Mouse (Mus musculus) forebrain, embryonic 16.5 days (tissue): Measurements from ENCODE around the gene Med18. TPM values are rescaled to one million over a fixed set of nuclear protein-coding genes. Genes with fewer than 3 reads are reported as not detected.

ENCODE experiments used
- ATAC-seq: fragments of 200-750 bp; cut with Nextera tagmentation; 2 replicates; pipeline ENCODE4 v1.8.0; 2017; ENCODE audit warnings: mild to moderate bottlenecking, moderate library complexity
- H3K27ac ChIP-seq: fragments of 300-500 bp; sonication (generic); 2 replicates; pipeline ENCODE4 v1.5.1; 2014; ENCODE audit warnings: low read length, control low read depth
- H3K27me3 ChIP-seq: fragments of 300-500 bp; sonication (generic); replicated peaks from 2 replicates; pipeline ENCODE4 v1.6.1; 2014; ENCODE audit warnings: low read length; ENCODE audit not compliant: control insufficient read depth, insufficient read depth
- H3K36me3 ChIP-seq: fragments of 300-500 bp; sonication (generic); 2 replicates; pipeline ENCODE4 v1.6.1; 2014; ENCODE audit not compliant: control insufficient read depth, insufficient read depth
- H3K4me1 ChIP-seq: fragments of 300-500 bp; sonication (generic); replicated peaks from 2 replicates; pipeline ENCODE4 v1.6.1; 2014; ENCODE audit warnings: low read length; ENCODE audit not compliant: control insufficient read depth, insufficient read depth
- H3K4me2 ChIP-seq: fragments of 300-500 bp; sonication (generic); 2 replicates; pipeline ENCODE4 v1.6.1; 2014; ENCODE audit warnings: mild to moderate bottlenecking, low read length, control low read depth
- H3K4me3 ChIP-seq: fragments of 300-500 bp; sonication (generic); replicated peaks from 2 replicates; pipeline ENCODE4 v1.5.1; 2014; ENCODE audit warnings: mild to moderate bottlenecking, low read length, control low read depth
- H3K9ac ChIP-seq: fragments of 300-500 bp; sonication (generic); replicated peaks from 2 replicates; pipeline ENCODE4 v1.6.1; 2014; ENCODE audit warnings: low read depth, low read length, control low read depth
- H3K9me3 ChIP-seq: fragments of 300-500 bp; sonication (generic); 2 replicates; pipeline ENCODE4 v1.6.1; 2016; ENCODE audit warnings: low read length; ENCODE audit not compliant: control insufficient read depth
- WGBS: fragments of 180-500 bp; shearing (Covaris S2); extraction: QIAGEN DNeasy Blood & Tissue Kit; methylation state at CpG from one replicate; pipeline ENCODE4 v1.1.7; 2014; 5-methylcytosine and 5-hydroxymethylcytosine counted together
- polyA plus RNA-seq: library from polyadenylated mRNA; unstranded; fragments of >200 nt; fragmentation: Nextera tagmentation; extraction: Ambion mirVana; gene quantifications from 2 replicates; pipeline ENCODE4 v1.2.1, GENCODE M21; 2015

Gene Med18
- polyA plus RNA-seq, 1 experiment from 2014 or later, result 23.5 TPM

- Histone ChIP-seq H3K4me2 (peak overlapping the region; percentile 89), H3K9ac (peak overlapping the region; percentile 65), H3K36me3 (peaks cover 23% of the 10 kb centered on the region), H3K9me3 (no peaks in the 10 kb centered on the region), H3K27me3 (no peaks in the 10 kb centered on the region), H3K27ac (no peak overlapping the region), H3K4me1 (peaks cover 17% of the 10 kb centered on the region), H3K4me3 (peak overlapping the region; percentile 81)
- 10% methylated on average over 11 of the region's 11 CpGs for WGBS
- ATAC-seq, result no peak
Measured at GRCm38 (mm10) chr4:132462836-132463235, 885 bp downstream of the Med18 start.

GRCm38 (mm10) chr4:132460225-132460624 lies 3.5 kb downstream of the Med18 start:
- H3K27ac ChIP-seq, result no peak overlapping the region
- no peak overlapping the region for H3K4me3 ChIP-seq
- ATAC-seq, result no peak
- no peaks in the 10 kb centered on the region for H3K9me3 ChIP-seq
- no peaks in the 10 kb centered on the region for H3K27me3 ChIP-seq
- no peak overlapping the region for H3K9ac ChIP-seq
- H3K36me3 ChIP-seq, result peaks cover 29% of the 10 kb centered on the region
- H3K4me2 ChIP-seq, result no peak overlapping the region
- peaks cover 17% of the 10 kb centered on the region for H3K4me1 ChIP-seq
- WGBS, result 89% methylated on average over 8 of the region's 8 CpGs

GRCm38 (mm10) chr4:132455561-132455960 lies 8.2 kb downstream of the Med18 start:
- Histone ChIP-seq H3K4me3 (no peak overlapping the region), H3K9ac (no peak overlapping the region), H3K36me3 (peaks cover 27% of the 10 kb centered on the region), H3K9me3 (no peaks in the 10 kb centered on the region), H3K4me1 (no peaks in the 10 kb centered on the region), H3K27ac (no peak overlapping the region), H3K4me2 (no peak overlapping the region), H3K27me3 (no peaks in the 10 kb centered on the region)
- 98% methylated on average over 6 of the region's 6 CpGs for WGBS
- ATAC-seq, result no peak

GRCm38 (mm10) chr4:132455146-132455545 lies 8.6 kb downstream of the Med18 start:
- Histone ChIP-seq H3K27me3 (no peaks in the 10 kb centered on the region), H3K36me3 (peaks cover 23% of the 10 kb centered on the region), H3K9me3 (no peaks in the 10 kb centered on the region), H3K4me2 (no peak overlapping the region), H3K4me3 (no peak overlapping the region), H3K9ac (no peak overlapping the region), H3K27ac (no peak overlapping the region), H3K4me1 (no peaks in the 10 kb centered on the region)
- ATAC-seq, result no peak
- WGBS, result 85% methylated on average over 3 of the region's 3 CpGs

GRCm38 (mm10) chr4:132454216-132454615 lies 9.5 kb downstream of the Med18 start:
- H3K9me3 ChIP-seq, result no peaks in the 10 kb centered on the region
- H3K27ac ChIP-seq, result no peak overlapping the region
- no peak for ATAC-seq
- H3K9ac ChIP-seq, result no peak overlapping the region
- 88% methylated on average over 6 of the region's 6 CpGs for WGBS
- H3K4me2 ChIP-seq, result no peak overlapping the region
- H3K27me3 ChIP-seq, result no peaks in the 10 kb centered on the region
- no peak overlapping the region for H3K4me3 ChIP-seq
- no peaks in the 10 kb centered on the region for H3K4me1 ChIP-seq
- H3K36me3 ChIP-seq, result peaks cover 14% of the 10 kb centered on the region

- Histone ChIP-seq H3K27ac (no peak overlapping the region), H3K9me3 (no peaks in the 10 kb centered on the region), H3K27me3 (no peaks in the 10 kb centered on the region), H3K4me2 (no peak overlapping the region), H3K4me1 (no peaks in the 10 kb centered on the region), H3K9ac (no peak overlapping the region), H3K4me3 (no peak overlapping the region), H3K36me3 (no peaks in the 10 kb centered on the region)
- 87% methylated on average over 3 of the region's 3 CpGs for WGBS
- ATAC-seq, result no peak
Measured at GRCm38 (mm10) chr4:132449778-132450177, 13.9 kb downstream of the Med18 start.

GRCm38 (mm10) chr4:132446105-132446504 lies 17.6 kb downstream of the Med18 start:
- Histone ChIP-seq H3K4me2 (no peak overlapping the region), H3K9me3 (no peaks in the 10 kb centered on the region), H3K4me1 (no peaks in the 10 kb centered on the region), H3K4me3 (no peak overlapping the region), H3K36me3 (no peaks in the 10 kb centered on the region), H3K9ac (no peak overlapping the region), H3K27me3 (no peaks in the 10 kb centered on the region), H3K27ac (no peak overlapping the region)
- no peak for ATAC-seq
- 85% methylated on average over 12 of the region's 12 CpGs for WGBS

GRCm38 (mm10) chr4:132444516-132444915 lies 19.2 kb downstream of the Med18 start:
- H3K27me3 ChIP-seq, result no peaks in the 10 kb centered on the region
- no peak overlapping the region for H3K4me2 ChIP-seq
- no peak overlapping the region for H3K27ac ChIP-seq
- no peak for ATAC-seq
- H3K4me3 ChIP-seq, result no peak overlapping the region
- 80% methylated on average over 8 of the region's 8 CpGs for WGBS
- H3K36me3 ChIP-seq, result no peaks in the 10 kb centered on the region
- H3K9ac ChIP-seq, result no peak overlapping the region
- H3K9me3 ChIP-seq, result no peaks in the 10 kb centered on the region
- H3K4me1 ChIP-seq, result no peaks in the 10 kb centered on the region

GRCm38 (mm10) chr4:132437857-132438256 lies 25.9 kb downstream of the Med18 start:
- Histone ChIP-seq H3K9me3 (no peaks in the 10 kb centered on the region), H3K36me3 (no peaks in the 10 kb centered on the region), H3K4me2 (no peak overlapping the region), H3K27ac (no peak overlapping the region), H3K4me1 (no peaks in the 10 kb centered on the region), H3K27me3 (no peaks in the 10 kb centered on the region), H3K9ac (no peak overlapping the region), H3K4me3 (no peak overlapping the region)
- ATAC-seq, result no peak
- WGBS, result 38% methylated on average over 11 of the region's 11 CpGs

GRCm38 (mm10) chr4:132432717-132433372 lies 30.9 kb downstream of the Med18 start:
- no peak overlapping the region for H3K27ac ChIP-seq
- no peak overlapping the region for H3K4me3 ChIP-seq
- ATAC-seq, result no peak
- H3K4me2 ChIP-seq, result no peak overlapping the region
- H3K9ac ChIP-seq, result no peak overlapping the region
- H3K4me1 ChIP-seq, result no peaks in the 10 kb centered on the region
- no peaks in the 10 kb centered on the region for H3K36me3 ChIP-seq
- WGBS, result 18% methylated on average over 14 of the region's 14 CpGs
- no peaks in the 10 kb centered on the region for H3K27me3 ChIP-seq
- no peaks in the 10 kb centered on the region for H3K9me3 ChIP-seq
